Mouse (Mus musculus): ENCODE results near the gene Zc3h8. TPM values are rescaled to one million over a fixed set of nuclear protein-coding genes. Genes with fewer than 3 reads are reported as not detected.

The Zc3h8 gene
- polyA plus RNA-seq (2017; shearing (Covaris generic)), result 11.5 TPM

DNA sequence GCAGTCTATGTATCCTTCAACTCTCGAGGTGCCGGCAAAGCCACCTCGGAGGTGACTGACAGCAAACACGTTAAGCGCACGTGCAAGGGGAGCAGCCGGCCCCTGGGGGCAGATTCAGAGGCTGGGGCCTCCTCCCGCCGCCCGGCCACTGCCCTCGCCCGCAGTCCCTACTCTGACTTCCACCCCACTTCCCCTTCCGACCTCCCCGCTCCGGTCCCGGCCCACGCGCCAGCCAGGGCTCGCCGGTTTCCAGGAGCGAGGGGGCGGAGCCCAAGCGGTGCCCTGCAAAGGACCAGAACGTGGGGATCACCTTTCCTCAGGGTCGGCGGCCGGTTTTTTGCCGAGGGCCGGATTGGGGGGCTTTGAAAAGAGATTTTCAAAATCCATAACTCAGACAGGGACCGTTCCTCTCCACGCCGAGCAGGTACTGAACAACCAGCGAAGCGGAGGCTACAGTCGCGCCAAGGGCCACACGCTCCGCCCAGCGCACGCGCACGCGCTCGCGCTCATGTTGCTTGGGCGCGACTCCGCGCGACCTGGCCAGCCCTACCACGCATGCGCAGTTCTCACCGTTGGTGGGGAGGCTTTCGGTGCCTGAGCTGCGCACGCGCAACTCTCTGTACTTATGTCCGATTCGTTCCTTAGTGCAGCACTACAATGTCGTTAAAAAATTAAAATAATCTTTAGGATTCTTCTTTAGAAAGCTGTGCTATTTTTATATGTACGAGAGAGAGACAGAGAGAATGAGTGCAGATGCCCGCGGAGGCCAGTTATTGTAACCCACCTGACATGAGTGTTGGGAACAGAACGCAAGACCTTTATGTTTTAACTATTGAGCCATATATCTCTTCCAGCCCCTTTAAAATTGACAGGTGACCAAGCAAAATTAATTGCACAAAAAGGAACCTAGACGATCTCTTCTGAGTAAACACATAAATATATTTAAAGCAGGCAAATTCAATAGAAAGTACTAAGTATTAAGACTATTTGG is at the start of gene Zc3h8:
Gene Zc3h8 (minus strand): TSS at position 540 of the 991 bp plus-strand sequence.

DNA sequence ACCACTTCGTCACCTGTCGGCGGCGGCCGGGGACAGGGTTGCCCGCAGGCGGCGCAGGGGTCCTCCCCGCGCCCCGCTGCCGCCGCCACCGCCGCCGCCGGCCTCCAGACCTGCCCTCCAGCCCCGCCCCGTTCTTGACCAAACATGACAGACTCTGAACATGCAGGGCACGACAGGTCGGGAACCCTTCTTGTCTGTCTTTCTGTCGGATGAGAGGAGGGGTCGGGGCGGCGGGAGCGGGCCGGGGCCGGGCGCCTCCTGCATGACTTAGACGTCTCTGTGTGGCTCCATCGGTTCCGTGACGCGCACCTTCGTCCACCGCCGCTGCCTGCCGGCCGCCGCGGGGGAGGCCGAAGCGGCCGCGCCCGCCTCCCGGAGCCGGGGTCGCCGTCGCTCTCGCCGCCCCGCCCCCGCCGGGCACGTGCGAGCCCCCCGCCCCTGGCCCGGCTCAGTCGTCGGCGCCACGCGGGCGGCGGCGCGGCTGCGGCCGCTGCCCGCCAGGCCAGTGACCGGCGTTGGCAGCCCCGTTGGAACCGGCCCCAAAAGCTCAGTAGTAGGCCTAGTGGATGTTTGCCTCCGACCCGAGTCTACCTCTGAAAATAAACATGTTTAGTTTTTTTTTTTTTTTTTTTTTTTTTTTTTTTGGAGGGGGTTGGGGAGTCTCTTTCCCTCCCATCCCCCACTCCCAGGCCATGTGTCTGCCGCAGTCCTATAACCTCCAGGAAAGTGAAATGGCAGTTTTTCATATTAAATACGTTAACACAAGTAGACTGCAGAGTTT is 24.0 kb upstream of the Zc3h8 start, which contains the start of gene Gm10762:
Gene Gm10762 (minus strand): TSS at position 65 of the 781 bp plus-strand sequence.

DNA sequence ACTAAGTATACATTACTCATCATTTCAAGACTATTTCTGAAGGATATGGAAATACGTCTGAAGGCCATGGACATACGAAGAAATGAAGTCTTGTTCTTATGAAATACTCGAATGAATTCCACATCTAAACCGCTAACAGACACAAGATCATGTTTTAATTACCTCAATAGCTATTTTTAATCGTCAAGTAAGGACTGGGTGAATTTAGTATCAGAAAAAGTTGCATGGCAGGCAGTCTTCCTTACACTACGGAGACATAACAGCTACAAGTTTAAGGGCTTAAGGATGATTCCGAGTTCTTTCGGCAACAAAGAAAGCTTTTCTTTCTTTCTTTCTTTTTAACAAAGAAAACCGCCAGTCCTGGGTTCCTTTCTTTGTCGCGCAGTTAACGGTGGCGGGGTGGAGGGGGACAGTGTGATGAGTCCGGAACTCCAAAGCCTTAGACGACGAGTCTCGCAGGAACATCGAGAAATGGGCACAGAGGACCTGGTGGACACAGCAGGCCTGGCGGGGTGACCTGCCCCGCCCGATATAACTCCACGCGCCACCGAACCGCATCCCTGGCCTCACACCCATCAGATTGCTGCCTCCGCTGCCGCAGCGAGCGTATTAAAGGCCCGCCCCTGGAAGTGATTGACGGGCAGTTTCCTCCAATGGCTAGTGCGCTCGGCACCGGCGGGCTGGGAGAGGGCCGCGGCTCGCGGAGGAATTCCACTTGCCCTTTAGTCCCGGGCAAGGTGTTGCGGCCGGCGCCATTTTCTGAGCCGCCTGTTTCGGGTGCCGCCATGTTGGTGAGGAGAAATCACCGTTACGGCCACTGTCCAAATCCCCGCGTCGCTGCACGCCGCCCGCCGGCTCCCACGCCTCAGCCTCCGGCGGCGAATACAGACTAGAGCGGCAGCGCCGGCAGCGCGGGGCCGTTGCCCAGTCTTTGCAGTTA is 23.0 kb upstream of the Zc3h8 start, which contains the start of gene Zc3h6:
Gene Zc3h6 (plus strand): TSS at position 762 of the 940 bp plus-strand sequence.

Other genes with a start within 250 kb of the Zc3h8 start
- gene Mertk, start 245.1 kb downstream of the Zc3h8 start, polyA plus RNA-seq (2017; shearing (Covaris generic)), result 0.56 TPM
- gene Tmem87b, start 126.0 kb downstream of the Zc3h8 start, polyA plus RNA-seq (2017; shearing (Covaris generic)), result 32.4 TPM
- gene Fbln7, start 81.1 kb downstream of the Zc3h8 start, polyA plus RNA-seq (2017; shearing (Covaris generic)), result not detected
- gene Zc3h6, start 23.3 kb upstream of the Zc3h8 start, polyA plus RNA-seq (2017; shearing (Covaris generic)), result 3.0 TPM
- 1.8 TPM for gene Gm10762, start 23.6 kb upstream of the Zc3h8 start, polyA plus RNA-seq (2017; shearing (Covaris generic))
- gene Vinac1, start 104.1 kb upstream of the Zc3h8 start, polyA plus RNA-seq (2017; shearing (Covaris generic)), result not detected
- gene Ttl, start 121.9 kb upstream of the Zc3h8 start, polyA plus RNA-seq (2017; shearing (Covaris generic)), result 2.8 TPM
- 35.6 TPM for gene Polr1b, start 156.9 kb upstream of the Zc3h8 start, polyA plus RNA-seq (2017; shearing (Covaris generic))
- 24.4 TPM for gene Chchd5, start 185.6 kb upstream of the Zc3h8 start, polyA plus RNA-seq (2017; shearing (Covaris generic))

Data from activated CD4-positive, CD25-positive, alpha-beta regulatory T cell, adult 9 weeks (primary cell).